Mouse (Mus musculus): ENCODE measurements around the gene Satb1. TPM values are rescaled to one million over a fixed set of nuclear protein-coding genes. Genes with fewer than 3 reads are reported as not detected.

The Satb1 gene
- total and polyA plus RNA-seq, 2 experiments from 2014 or later: 8.4 to 17.4 TPM

- 62% methylated on average over 6 of the region's 6 CpGs for WGBS
- ATAC-seq (ENCODE audit: insufficient read depth, low read depth): no peak
- no peaks in the 10 kb centered on the region for H3K4me1 ChIP-seq (ENCODE audit: control insufficient read depth, insufficient read depth)
- H3K27ac ChIP-seq (ENCODE audit: low read depth): no peak overlapping the region
- H3K27me3 ChIP-seq (ENCODE audit: control insufficient read depth, insufficient read depth, low read length): peaks cover 11% of the 10 kb centered on the region
- no peak overlapping the region for H3K9ac ChIP-seq (replicated peaks; ENCODE audit: low read depth, low read length)
- no peak for TF ChIP-seq CTCF (IDR thresholded peaks at IDR 0.05; ENCODE audit: low read depth)
- TF ChIP-seq EP300 (IDR thresholded peaks at IDR 0.05; ENCODE audit: low read depth): no peak
- DNase-seq (ENCODE audit: low spot score): no peak
- H3K9me3 ChIP-seq (replicated peaks; ENCODE audit: control insufficient read depth, low read length): no peaks in the 10 kb centered on the region
- H3K4me2 ChIP-seq (ENCODE audit: low read depth, low read length): no peak overlapping the region
- no peak overlapping the region for H3K4me3 ChIP-seq (ENCODE audit: low read depth, low read length)
- no peaks in the 10 kb centered on the region for H3K36me3 ChIP-seq (replicated peaks; ENCODE audit: control insufficient read depth, insufficient read depth, low read length)
These were observed 7.5 kb upstream of the Satb1 start for GRCm38 (mm10) chr17:51840596-51840995.

- H3K4me1 ChIP-seq (ENCODE audit: control insufficient read depth, insufficient read depth): no peaks in the 10 kb centered on the region
- H3K27ac ChIP-seq (ENCODE audit: low read depth): no peak overlapping the region
- no peaks in the 10 kb centered on the region for H3K9me3 ChIP-seq (replicated peaks; ENCODE audit: control insufficient read depth, low read length)
- DNase-seq (ENCODE audit: low spot score): no peak
- WGBS: 80% methylated on average over 5 of the region's 5 CpGs
- H3K4me2 ChIP-seq (ENCODE audit: low read depth, low read length): no peak overlapping the region
- no peaks in the 10 kb centered on the region for H3K36me3 ChIP-seq (replicated peaks; ENCODE audit: control insufficient read depth, insufficient read depth, low read length)
- no peak overlapping the region for H3K9ac ChIP-seq (replicated peaks; ENCODE audit: low read depth, low read length)
- peaks cover 21% of the 10 kb centered on the region for H3K27me3 ChIP-seq (ENCODE audit: control insufficient read depth, insufficient read depth, low read length)
- no peak overlapping the region for H3K4me3 ChIP-seq (ENCODE audit: low read depth, low read length)
- no peak for ATAC-seq (ENCODE audit: insufficient read depth, low read depth)
- TF ChIP-seq CTCF (IDR thresholded peaks at IDR 0.05; ENCODE audit: low read depth): no peak
- TF ChIP-seq EP300 (IDR thresholded peaks at IDR 0.05; ENCODE audit: low read depth): no peak
These were observed 6.4 kb upstream of the Satb1 start for GRCm38 (mm10) chr17:51839484-51839883.

GRCm38 (mm10) chr17:51836901-51837300, 3.8 kb upstream of the Satb1 start:
- Histone ChIP-seq H3K4me1 (ENCODE audit: control insufficient read depth, insufficient read depth) (peaks cover 7% of the 10 kb centered on the region), H3K9ac (replicated peaks; ENCODE audit: low read depth, low read length) (no peak overlapping the region), H3K4me2 (ENCODE audit: low read depth, low read length) (no peak overlapping the region), H3K27ac (ENCODE audit: low read depth) (no peak overlapping the region), H3K4me3 (ENCODE audit: low read depth, low read length) (no peak overlapping the region), H3K36me3 (replicated peaks; ENCODE audit: control insufficient read depth, insufficient read depth, low read length) (no peaks in the 10 kb centered on the region), H3K27me3 (ENCODE audit: control insufficient read depth, insufficient read depth, low read length) (peaks cover 44% of the 10 kb centered on the region), H3K9me3 (replicated peaks; ENCODE audit: control insufficient read depth, low read length) (no peaks in the 10 kb centered on the region)
- WGBS: 11% methylated on average over 1 of the region's 1 CpGs
- ATAC-seq (ENCODE audit: insufficient read depth, low read depth) (no peak), DNase-seq (ENCODE audit: low spot score) (no peak)
- TF ChIP-seq EP300 (IDR thresholded peaks at IDR 0.05; ENCODE audit: low read depth) (no peak), CTCF (IDR thresholded peaks at IDR 0.05; ENCODE audit: low read depth) (no peak)

DNA sequence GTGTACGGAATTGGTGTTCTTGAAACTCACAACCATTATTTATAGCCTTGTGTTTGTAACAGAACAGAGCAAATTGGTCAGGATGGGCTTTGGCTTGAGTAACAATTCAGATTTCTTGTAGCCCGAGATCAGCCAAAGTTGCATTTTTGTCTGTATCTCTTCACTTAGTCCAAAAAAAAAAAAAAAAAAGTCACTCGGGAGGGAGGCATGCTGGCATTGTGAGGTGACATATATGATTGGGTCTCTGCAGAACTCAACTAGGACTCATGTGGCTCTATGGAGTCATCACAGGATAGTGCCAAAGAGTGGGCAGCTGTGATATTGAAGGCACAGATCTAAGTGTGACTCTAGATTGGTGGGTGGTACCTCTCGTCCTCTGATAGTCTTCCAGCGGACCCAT, 3.2 kb upstream of the Satb1 start:
- DNase-seq (ENCODE audit: low spot score) (no peak), ATAC-seq (ENCODE audit: insufficient read depth, low read depth) (no peak)
- TF ChIP-seq EP300 (IDR thresholded peaks at IDR 0.05; ENCODE audit: low read depth) (no peak), CTCF (IDR thresholded peaks at IDR 0.05; ENCODE audit: low read depth) (no peak)
- peaks cover 13% of the 10 kb centered on the region for H3K4me1 ChIP-seq (ENCODE audit: control insufficient read depth, insufficient read depth)
- no peak overlapping the region for H3K4me2 ChIP-seq (ENCODE audit: low read depth, low read length)
- no peak overlapping the region for H3K9ac ChIP-seq (replicated peaks; ENCODE audit: low read depth, low read length)
- H3K27ac ChIP-seq (ENCODE audit: low read depth): no peak overlapping the region
- 74% methylated on average over 5 of the region's 5 CpGs for WGBS
- H3K4me3 ChIP-seq (ENCODE audit: low read depth, low read length): no peak overlapping the region
- no peaks in the 10 kb centered on the region for H3K9me3 ChIP-seq (replicated peaks; ENCODE audit: control insufficient read depth, low read length)
- peaks cover 50% of the 10 kb centered on the region for H3K27me3 ChIP-seq (ENCODE audit: control insufficient read depth, insufficient read depth, low read length)
- H3K36me3 ChIP-seq (replicated peaks; ENCODE audit: control insufficient read depth, insufficient read depth, low read length): no peaks in the 10 kb centered on the region

- H3K27ac ChIP-seq (ENCODE audit: low read depth): no peak overlapping the region; the same call in 1 of the 2 replicates
- peaks cover 66% of the 10 kb centered on the region for H3K27me3 ChIP-seq (ENCODE audit: control insufficient read depth, insufficient read depth, low read length)
- no peaks in the 10 kb centered on the region for H3K9me3 ChIP-seq (replicated peaks; ENCODE audit: control insufficient read depth, low read length)
- WGBS: 3% methylated on average over 16 of the region's 16 CpGs
- DNase-seq (ENCODE audit: low spot score) (no peak), ATAC-seq (ENCODE audit: insufficient read depth, low read depth) (no peak)
- peak overlapping the region; percentile 99 for H3K4me2 ChIP-seq (ENCODE audit: low read depth, low read length)
- peak overlapping the region; percentile 81; the same call in 1 of the 2 replicates for H3K4me3 ChIP-seq (ENCODE audit: low read depth, low read length)
- TF ChIP-seq CTCF (IDR thresholded peaks at IDR 0.05; ENCODE audit: low read depth) (no peak), EP300 (IDR thresholded peaks at IDR 0.05; ENCODE audit: low read depth) (no peak)
- no peak overlapping the region for H3K9ac ChIP-seq (replicated peaks; ENCODE audit: low read depth, low read length)
- H3K36me3 ChIP-seq (replicated peaks; ENCODE audit: control insufficient read depth, insufficient read depth, low read length): no peaks in the 10 kb centered on the region
- peaks cover 13% of the 10 kb centered on the region for H3K4me1 ChIP-seq (ENCODE audit: control insufficient read depth, insufficient read depth)
These were observed 680 bp upstream of the Satb1 start for GRCm38 (mm10) chr17:51833578-51834361.

All from heart, postnatal 0 days (tissue).